Mouse (Mus musculus) liver, embryonic 15.5 days (tissue): ENCODE results near the gene Nepro. TPM values are rescaled to one million over a fixed set of nuclear protein-coding genes. Genes with fewer than 3 reads are reported as not detected.

Experiments
- ATAC-seq: fragments of 200-750 bp; cut with Nextera tagmentation; 2 replicates; pipeline ENCODE4 v1.8.0; 2017; ENCODE audit warnings: moderate number of reproducible peaks, mild to moderate bottlenecking, moderate library complexity; ENCODE audit not compliant: insufficient read depth
- H3K27ac ChIP-seq: fragments of 300-500 bp; sonication (generic); replicated peaks from 2 replicates; pipeline ENCODE4 v1.5.1; 2015; ENCODE audit warnings: mild to moderate bottlenecking, inconsistent platforms
- H3K27me3 ChIP-seq: fragments of 300-500 bp; sonication (generic); 2 replicates; pipeline ENCODE4 v1.6.1; 2015; ENCODE audit warnings: mild to moderate bottlenecking, inconsistent platforms
- H3K36me3 ChIP-seq: fragments of 300-500 bp; sonication (generic); replicated peaks from 2 replicates; pipeline ENCODE4 v1.6.1; 2015; ENCODE audit warnings: moderate library complexity, mild to moderate bottlenecking, inconsistent platforms
- H3K4me1 ChIP-seq: fragments of 300-500 bp; sonication (generic); replicated peaks from 2 replicates; pipeline ENCODE4 v1.6.1; 2015; ENCODE audit warnings: inconsistent platforms
- H3K4me2 ChIP-seq: fragments of 300-500 bp; sonication (generic); 2 replicates; pipeline ENCODE4 v1.6.1; 2015; ENCODE audit warnings: moderate library complexity, mild to moderate bottlenecking, inconsistent platforms
- H3K4me3 ChIP-seq: fragments of 300-500 bp; sonication (generic); replicated peaks from 2 replicates; pipeline ENCODE4 v1.5.1; 2015; ENCODE audit warnings: mild to moderate bottlenecking, inconsistent platforms
- H3K9ac ChIP-seq: fragments of 300-500 bp; sonication (generic); 2 replicates; pipeline ENCODE4 v1.6.1; 2015; ENCODE audit warnings: moderate library complexity, mild to moderate bottlenecking, inconsistent platforms
- H3K9me3 ChIP-seq: fragments of 300-500 bp; sonication (generic); replicated peaks from 2 replicates; pipeline ENCODE4 v1.6.1; 2016; ENCODE audit warnings: inconsistent platforms
- WGBS: fragments of 180-500 bp; shearing (Covaris S2); methylation state at CpG from one replicate; pipeline ENCODE4 v1.1.7; 2015; ENCODE audit warnings: mixed read lengths; ENCODE audit not compliant: insufficient replicate concordance; 5-methylcytosine and 5-hydroxymethylcytosine counted together
- polyA plus RNA-seq: library from polyadenylated mRNA; unstranded; fragments of >200 nt; fragmentation: Nextera tagmentation; extraction: Ambion mirVana; gene quantifications from 2 replicates; pipeline ENCODE4 v1.2.1, GENCODE M21; 2015

Nepro gene
- polyA plus RNA-seq, 1 experiment from 2014 or later: 2.1 TPM

DNA sequence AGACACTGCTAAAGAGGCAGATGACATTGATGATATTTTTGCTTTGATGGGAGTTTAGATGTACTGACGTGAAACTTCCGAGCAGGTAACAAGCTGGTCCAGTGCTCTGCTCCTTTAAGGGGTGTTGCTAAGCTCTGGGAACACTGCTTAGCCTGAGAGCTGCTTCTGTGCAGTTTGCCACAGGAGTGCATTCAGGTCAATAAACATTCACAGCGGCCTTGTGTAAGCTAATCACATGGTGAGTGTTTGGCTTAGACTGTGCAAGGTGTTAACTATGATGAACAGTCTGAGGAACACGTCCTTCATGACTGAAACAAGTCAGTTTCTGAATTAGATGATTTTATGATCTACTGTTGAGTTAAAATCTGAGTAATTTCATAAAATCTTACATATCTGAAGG is 12.0 kb downstream of the Nepro start:
- Histone ChIP-seq H3K4me3 (no peak overlapping the region), H3K27me3 (no peaks in the 10 kb centered on the region), H3K4me2 (no peak overlapping the region), H3K9me3 (no peaks in the 10 kb centered on the region), H3K27ac (no peak overlapping the region), H3K9ac (no peak overlapping the region), H3K36me3 (peaks cover 79% of the 10 kb centered on the region), H3K4me1 (0 out of 2 replicates have a peak, but pooled peaks cover 3% of the 10 kb centered on the region)
- WGBS: 77% methylated on average over 4 of the region's 4 CpGs
- no peak for ATAC-seq

DNA sequence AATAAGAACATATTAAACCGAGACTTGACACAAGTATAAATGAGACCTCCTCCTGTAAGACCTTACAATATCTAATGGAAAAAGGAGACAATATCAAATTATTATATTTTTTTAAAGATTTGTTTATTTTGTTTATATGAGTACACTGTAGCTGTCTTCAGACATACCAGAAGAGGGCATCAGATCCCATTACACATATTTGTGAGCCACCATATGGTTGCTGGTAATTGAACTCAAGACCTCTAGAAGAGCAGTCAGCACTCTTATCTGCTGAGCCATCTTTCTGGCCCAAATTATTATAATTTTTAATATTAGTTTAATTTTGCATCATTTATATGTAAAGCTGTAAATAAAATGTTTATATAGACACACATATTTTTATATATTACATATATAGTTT is 18.7 kb downstream of the Nepro start:
- H3K36me3 ChIP-seq: peaks cover 30% of the 10 kb centered on the region
- peaks cover 22% of the 10 kb centered on the region for H3K4me1 ChIP-seq
- ATAC-seq: no peak
- no peaks in the 10 kb centered on the region for H3K9me3 ChIP-seq
- no peaks in the 10 kb centered on the region for H3K27me3 ChIP-seq
- no peak overlapping the region for H3K9ac ChIP-seq
- WGBS: 70% methylated on average over 1 of the region's 1 CpGs
- no peak overlapping the region for H3K27ac ChIP-seq
- H3K4me2 ChIP-seq: no peak overlapping the region
- H3K4me3 ChIP-seq: no peak overlapping the region

DNA sequence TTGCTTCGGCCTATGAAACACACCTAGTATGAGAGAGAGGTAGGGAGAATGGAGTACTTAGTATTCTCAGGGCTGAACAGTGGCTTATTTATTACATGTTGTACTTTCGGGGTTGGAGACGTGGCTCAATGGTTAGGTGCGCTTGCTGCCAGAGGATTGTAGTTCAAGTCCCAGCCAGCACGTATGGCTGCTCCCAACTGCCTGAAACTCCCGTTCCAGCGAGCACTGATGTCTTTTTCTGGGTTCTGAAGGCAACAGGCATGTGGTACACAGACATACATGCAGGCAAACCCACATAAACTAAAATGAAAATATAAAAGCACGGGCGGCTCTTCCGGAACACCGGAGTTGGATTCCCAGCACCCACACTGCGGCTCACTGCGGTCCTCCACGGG is 21.4 kb downstream of the Nepro start:
- peaks cover 30% of the 10 kb centered on the region for H3K4me1 ChIP-seq
- ATAC-seq: peak; percentile 27
- WGBS: 6% methylated on average over 14 of the region's 14 CpGs

DNA sequence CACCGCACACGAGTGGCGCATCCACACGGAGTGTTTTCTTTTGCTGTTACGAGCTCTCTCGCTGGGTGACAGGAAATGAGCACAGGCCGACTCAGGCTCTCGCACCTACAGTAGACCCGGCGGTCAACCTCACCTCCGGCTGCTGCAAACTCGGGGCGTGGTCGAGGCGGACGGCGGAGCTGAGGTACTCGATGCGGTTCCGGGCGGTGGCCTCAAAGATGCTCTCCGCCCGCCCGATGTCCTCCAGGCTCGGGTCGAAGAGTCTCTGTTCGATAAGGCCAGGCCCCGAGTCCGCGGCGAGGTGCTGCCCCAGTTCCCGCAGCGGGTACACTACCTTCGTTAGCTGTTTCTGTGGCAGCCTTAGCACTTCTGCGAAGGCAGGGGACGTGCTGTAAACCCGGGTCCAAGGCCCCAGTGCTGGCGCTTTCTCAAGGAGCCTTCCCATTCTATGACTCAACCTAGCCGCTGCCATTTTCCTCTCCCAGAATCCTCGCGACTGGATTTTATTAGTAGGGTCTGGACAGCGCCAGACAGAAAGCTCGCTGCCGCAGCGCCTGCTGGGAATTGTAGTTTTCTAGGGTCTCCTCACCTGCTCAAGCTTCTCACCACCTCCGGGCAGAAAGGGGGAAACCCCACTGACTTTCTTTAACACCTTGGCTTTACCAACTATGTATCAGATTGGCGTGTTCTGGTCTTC is 21.9 kb downstream of the Nepro start, which contains the start of gene Gtpbp8:
Gene Gtpbp8 (minus strand): TSS at position 498 of the 697 bp plus-strand sequence.
- under 1% methylated on average over 47 of the region's 47 CpGs for WGBS
- no peaks in the 10 kb centered on the region for H3K9me3 ChIP-seq

More for the DNA sequence above, 21.4 kb downstream of the Nepro start:
- no peaks in the 10 kb centered on the region for H3K9me3 ChIP-seq
- peak overlapping the region; percentile 74 for H3K9ac ChIP-seq
- peak overlapping the region; percentile 80 for H3K4me3 ChIP-seq
- peaks cover 11% of the 10 kb centered on the region for H3K36me3 ChIP-seq
- peak overlapping the region; percentile 93 for H3K27ac ChIP-seq
- H3K27me3 ChIP-seq: no peaks in the 10 kb centered on the region
- H3K4me2 ChIP-seq: peak overlapping the region; percentile 83

DNA sequence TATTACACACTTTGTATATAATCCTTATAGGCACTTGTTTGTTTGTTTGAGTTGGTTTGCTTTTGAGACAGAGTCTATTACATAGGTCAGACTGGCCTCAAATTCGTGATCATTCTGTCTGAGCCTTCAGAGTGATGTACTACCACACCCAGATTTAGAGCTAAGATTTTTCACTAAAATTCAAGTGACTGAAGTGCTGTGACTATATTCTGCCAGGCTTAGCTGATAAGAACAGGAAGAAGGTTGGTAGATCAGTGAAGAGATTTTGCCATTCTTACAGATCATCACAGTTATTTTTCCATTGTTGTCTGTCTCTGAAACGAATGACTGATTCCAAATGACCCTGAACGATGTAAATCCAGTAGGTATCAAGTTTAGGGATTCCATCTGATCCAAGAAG is 23.9 kb downstream of the Nepro start:
- Histone ChIP-seq H3K4me2 (no peak overlapping the region), H3K27me3 (no peaks in the 10 kb centered on the region), H3K4me1 (peaks cover 30% of the 10 kb centered on the region), H3K9me3 (no peaks in the 10 kb centered on the region), H3K36me3 (no peaks in the 10 kb centered on the region), H3K27ac (no peak overlapping the region), H3K9ac (no peak overlapping the region), H3K4me3 (no peak overlapping the region)
- 32% methylated on average over 3 of the region's 3 CpGs for WGBS
- ATAC-seq: no peak

More for the DNA sequence above, 21.9 kb downstream of the Nepro start, which contains the start of gene Gtpbp8:
- H3K36me3 ChIP-seq: peaks cover 11% of the 10 kb centered on the region
- peak within 1 kb of the TSS; percentile 74 for H3K9ac ChIP-seq
- peak within 1 kb of the TSS; percentile 80 for H3K4me3 ChIP-seq
- peak; percentile 95 for ATAC-seq
- peaks cover 30% of the 10 kb centered on the region for H3K4me1 ChIP-seq
- no peaks in the 10 kb centered on the region for H3K27me3 ChIP-seq
- peak within 1 kb of the TSS; percentile 93 for H3K27ac ChIP-seq
- H3K4me2 ChIP-seq: peak within 1 kb of the TSS; percentile 83

DNA sequence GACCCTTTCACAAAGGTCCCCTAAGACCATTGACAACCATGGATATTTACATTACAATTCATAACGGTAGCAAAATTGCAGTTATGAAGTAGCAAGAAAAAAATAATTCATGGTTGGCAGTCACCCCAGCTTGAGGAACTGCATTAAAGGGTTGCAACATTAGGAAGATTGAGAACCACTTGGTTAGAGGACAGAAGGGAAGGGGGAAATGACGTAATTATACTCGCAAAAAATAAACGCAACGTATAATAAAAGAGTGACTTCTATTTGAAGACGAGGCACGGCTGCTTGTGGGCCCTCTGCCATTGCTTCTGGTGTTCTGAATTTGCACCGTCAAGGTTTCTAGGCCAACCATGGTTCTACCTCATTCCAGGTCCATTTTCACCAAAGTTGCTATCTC is 33.6 kb downstream of the Nepro start:
- 68% methylated on average over 8 of the region's 8 CpGs for WGBS
- H3K27ac ChIP-seq: no peak overlapping the region

GRCm38 (mm10) chr16:44761811-44762210 is 37.7 kb downstream of the Nepro start:
- no peaks in the 10 kb centered on the region for H3K9me3 ChIP-seq
- H3K36me3 ChIP-seq: no peaks in the 10 kb centered on the region
- H3K4me2 ChIP-seq: no peak overlapping the region
- H3K4me1 ChIP-seq: peaks cover 12% of the 10 kb centered on the region
- 21% methylated on average over 1 of the region's 1 CpGs for WGBS
- ATAC-seq: no peak
- H3K27ac ChIP-seq: no peak overlapping the region
- H3K4me3 ChIP-seq: no peak overlapping the region
- no peak overlapping the region for H3K9ac ChIP-seq
- H3K27me3 ChIP-seq: no peaks in the 10 kb centered on the region

More for the DNA sequence above, 33.6 kb downstream of the Nepro start:
- Histone ChIP-seq H3K4me2 (no peak overlapping the region), H3K4me3 (no peak overlapping the region), H3K4me1 (no peaks in the 10 kb centered on the region), H3K9me3 (no peaks in the 10 kb centered on the region), H3K9ac (no peak overlapping the region), H3K27me3 (no peaks in the 10 kb centered on the region), H3K36me3 (no peaks in the 10 kb centered on the region)
- ATAC-seq: no peak

DNA sequence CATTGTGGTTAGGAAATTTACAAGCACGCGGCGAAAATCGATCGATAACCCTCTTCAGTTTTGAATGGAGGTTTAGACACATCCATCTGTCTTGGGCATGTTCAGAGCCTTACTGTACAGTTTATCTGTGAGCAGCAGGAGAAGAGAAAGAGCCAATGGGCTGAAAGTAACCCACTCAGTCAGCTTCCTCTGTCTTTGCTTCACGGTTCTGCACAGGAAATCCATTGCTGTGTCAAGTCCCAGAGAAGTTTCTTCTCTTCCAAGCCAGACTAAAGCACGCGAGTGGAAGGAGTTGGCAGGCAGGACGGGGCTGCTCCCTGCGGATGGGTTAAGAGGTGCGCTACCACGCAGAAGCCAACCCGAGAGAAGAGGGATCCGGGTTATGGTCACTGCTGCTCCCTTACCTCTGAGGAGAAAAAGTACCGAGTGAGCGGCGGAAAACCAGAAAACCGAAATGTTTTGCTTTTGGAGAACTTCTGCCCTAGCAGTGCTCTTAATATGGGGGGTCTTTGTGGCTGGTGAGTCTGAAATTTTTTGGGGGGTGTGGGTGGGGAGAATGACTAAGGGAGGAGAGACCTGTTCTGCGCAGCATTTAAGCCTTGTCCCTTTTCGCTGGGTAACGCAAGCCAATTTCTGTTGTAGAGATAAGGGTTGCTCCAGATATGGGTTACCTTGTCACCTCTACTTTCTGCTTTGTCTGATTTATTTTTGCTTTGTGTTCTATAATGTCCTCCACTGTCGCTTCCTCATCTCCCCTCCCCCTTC is 41.6 kb downstream of the Nepro start, which contains the start of gene Cd200r1:
Gene Cd200r1 (plus strand): TSS at position 182 of the 765 bp plus-strand sequence.
- ATAC-seq: peak; percentile 79
- peaks cover 12% of the 10 kb centered on the region for H3K4me1 ChIP-seq
- H3K36me3 ChIP-seq: no peaks in the 10 kb centered on the region
- no peaks in the 10 kb centered on the region for H3K27me3 ChIP-seq
- H3K9me3 ChIP-seq: no peaks in the 10 kb centered on the region
- H3K9ac ChIP-seq: peak within 1 kb of the TSS; percentile 45
- H3K4me2 ChIP-seq: peak within 1 kb of the TSS; percentile 69
- peak within 1 kb of the TSS; percentile 7; the same call in 1 of the 2 replicates for H3K27ac ChIP-seq
- peak within 1 kb of the TSS; percentile 53 for H3K4me3 ChIP-seq
- 12% methylated on average over 22 of the region's 22 CpGs for WGBS

DNA sequence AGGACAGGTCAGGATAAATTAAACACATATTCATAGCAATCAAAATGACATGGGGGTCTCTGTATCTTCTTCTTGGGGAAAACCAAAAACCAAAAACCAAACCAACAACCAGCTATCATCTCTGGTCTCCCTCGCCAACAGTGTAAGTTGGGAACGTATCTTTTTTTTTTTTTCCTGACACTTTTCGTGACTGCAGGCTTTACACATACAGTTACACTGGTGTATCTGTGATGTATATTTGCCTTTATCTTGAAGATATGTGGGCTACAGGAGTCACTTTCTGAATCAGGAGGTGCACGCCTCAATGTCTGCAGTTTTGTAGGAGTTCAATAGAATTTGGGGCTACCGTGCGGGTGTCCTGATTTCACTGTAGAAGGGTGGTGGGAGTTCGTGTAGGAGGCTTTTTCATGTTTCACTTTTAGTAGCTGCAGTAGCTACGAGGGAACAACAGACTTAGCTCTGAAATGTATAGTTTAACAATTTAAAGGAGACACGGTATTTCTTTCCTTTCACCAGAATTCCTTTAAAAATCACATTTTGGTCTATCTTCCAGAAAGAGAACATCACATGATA is 42.3 kb downstream of the Nepro start:
- H3K4me1 ChIP-seq: peaks cover 12% of the 10 kb centered on the region
- H3K4me2 ChIP-seq: peak overlapping the region; percentile 69
- H3K27ac ChIP-seq: no peak overlapping the region
- no peaks in the 10 kb centered on the region for H3K9me3 ChIP-seq
- H3K4me3 ChIP-seq: peak overlapping the region; percentile 53
- H3K9ac ChIP-seq: no peak overlapping the region; the same call in 1 of the 2 replicates
- WGBS: 21% methylated on average over 9 of the region's 9 CpGs
- H3K36me3 ChIP-seq: no peaks in the 10 kb centered on the region
- no peaks in the 10 kb centered on the region for H3K27me3 ChIP-seq
- no peak for ATAC-seq

DNA sequence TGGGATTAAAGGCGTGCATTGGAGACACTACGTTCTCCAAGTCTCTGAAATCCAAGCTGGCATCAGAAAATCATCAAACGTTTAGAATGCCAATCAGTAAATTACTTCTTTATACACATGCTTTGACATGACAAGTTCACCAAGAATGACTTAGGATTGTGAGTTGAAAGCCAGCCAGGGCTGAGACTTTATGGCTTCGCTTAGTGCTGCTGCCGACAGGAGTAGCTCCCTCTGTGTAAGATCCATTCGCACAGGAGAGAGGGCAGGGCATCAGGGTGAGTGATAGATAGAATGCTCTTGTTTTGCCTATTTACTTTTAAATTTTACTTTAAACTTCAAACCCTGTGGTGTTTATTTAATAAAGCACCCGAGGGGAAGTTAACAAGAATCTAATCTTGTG is 43.4 kb downstream of the Nepro start:
- WGBS: 63% methylated on average over 7 of the region's 7 CpGs
- no peaks in the 10 kb centered on the region for H3K27me3 ChIP-seq
- no peak overlapping the region for H3K9ac ChIP-seq
- peaks cover 14% of the 10 kb centered on the region for H3K4me1 ChIP-seq
- no peak for ATAC-seq
- no peaks in the 10 kb centered on the region for H3K9me3 ChIP-seq
- no peaks in the 10 kb centered on the region for H3K36me3 ChIP-seq
- peak overlapping the region; percentile 53; the same call in 1 of the 2 replicates for H3K4me3 ChIP-seq
- peak overlapping the region; percentile 69 for H3K4me2 ChIP-seq
- H3K27ac ChIP-seq: no peak overlapping the region

DNA sequence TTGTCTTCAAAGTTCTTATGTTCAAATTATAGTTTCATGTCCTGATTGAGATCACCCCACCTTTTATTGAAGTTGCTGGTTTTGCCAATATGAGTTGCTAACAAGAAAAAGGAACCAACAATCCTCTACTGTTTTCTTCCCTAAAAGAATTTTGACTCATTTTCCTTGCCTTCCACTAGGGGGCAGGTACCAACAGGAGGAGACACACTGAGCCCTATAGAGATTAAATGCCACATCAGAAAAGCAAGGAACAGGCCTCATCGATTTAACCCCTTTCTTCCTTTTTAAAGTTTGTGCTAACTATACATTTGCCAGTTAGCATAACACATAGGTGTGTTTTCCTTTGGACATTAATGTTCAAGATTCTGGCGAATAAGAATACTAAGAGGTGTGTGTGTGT is 43.9 kb downstream of the Nepro start:
- Histone ChIP-seq H3K4me3 (no peak overlapping the region), H3K4me2 (peak overlapping the region; percentile 69; the same call in 1 of the 2 replicates), H3K27me3 (no peaks in the 10 kb centered on the region), H3K9me3 (no peaks in the 10 kb centered on the region), H3K36me3 (no peaks in the 10 kb centered on the region), H3K27ac (no peak overlapping the region), H3K4me1 (peaks cover 15% of the 10 kb centered on the region), H3K9ac (no peak overlapping the region)
- WGBS: 30% methylated on average over 2 of the region's 2 CpGs
- no peak for ATAC-seq
